Mouse (Mus musculus) neutrophil, adult 65 days (primary cell): Measurements from ENCODE around the gene Aldh9a1. TPM values are rescaled to one million over a fixed set of nuclear protein-coding genes. Genes with fewer than 3 reads are reported as not detected.

Experiments used
- total RNA-seq: library from RNA; stranded (reverse); gene quantifications from 2 replicates; pipeline ENCODE4 v1.2.4, GENCODE M21; 2023

Aldh9a1 gene
- 24.6 and 30.5 TPM in 2 replicates for total RNA-seq

GRCm38 (mm10) chr1:167349815-167350596, at the start of gene Aldh9a1:
Gene Aldh9a1 (plus strand): TSS chr1:167349991.

GRCm38 (mm10) chr1:167308261-167309054, 41.3 kb upstream of the Aldh9a1 start, which contains the start of gene Tmco1:
Gene Tmco1 (plus strand): TSS chr1:167308378.

GRCm38 (mm10) chr1:167393683-167394492, 44.1 kb downstream of the Aldh9a1 start, which contains the start of gene Mgst3:
Gene Mgst3 (minus strand): TSS chr1:167393841.

Other genes with a start within 250 kb of the Aldh9a1 start
- 26.1 and 32.7 TPM in 2 replicates for gene Uck2, start 64.7 kb upstream of the Aldh9a1 start, total RNA-seq
- gene Tmco1, start 41.6 kb upstream of the Aldh9a1 start, total RNA-seq, result 23.6 and 32.6 TPM in 2 replicates
- gene Mgst3, start 43.9 kb downstream of the Aldh9a1 start, total RNA-seq, result 3.8 and 4.1 TPM in 2 replicates
- not detected in 2 replicates for gene Lrrc52, start 116.8 kb downstream of the Aldh9a1 start, total RNA-seq
- gene Rxrg, start 248.4 kb downstream of the Aldh9a1 start, total RNA-seq, result not detected in 2 replicates